Mouse (Mus musculus) midbrain, embryonic 10.5 days (tissue): ENCODE measurements around the gene Olfr1023. TPM values are rescaled to one million over a fixed set of nuclear protein-coding genes. Genes with fewer than 3 reads are reported as not detected.

Experiments
- DNase-seq: peaks from one replicate; pipeline ENCODE4 v3.0.0-alpha.2; 2017; ENCODE audit warnings: low spot score
- H3K27ac ChIP-seq: fragments of 300-500 bp; sonication (generic); replicated peaks from 2 replicates; pipeline ENCODE4 v1.5.1; 2016; ENCODE audit warnings: mild to moderate bottlenecking
- H3K27me3 ChIP-seq: fragments of 300-500 bp; sonication (generic); 2 replicates; pipeline ENCODE4 v1.6.1; 2016; ENCODE audit warnings: low read depth, mild to moderate bottlenecking; ENCODE audit not compliant: poor library complexity, severe bottlenecking
- H3K36me3 ChIP-seq: fragments of 300-500 bp; sonication (generic); 2 replicates; pipeline ENCODE4 v1.6.1; 2016; ENCODE audit warnings: mild to moderate bottlenecking, moderate library complexity
- H3K4me1 ChIP-seq: fragments of 300-500 bp; sonication (generic); 2 replicates; pipeline ENCODE4 v1.6.1; 2016
- H3K4me3 ChIP-seq: fragments of 300-500 bp; sonication (generic); 2 replicates; pipeline ENCODE4 v1.5.1; 2016; ENCODE audit warnings: mild to moderate bottlenecking, moderate library complexity
- H3K9me3 ChIP-seq: fragments of 300-500 bp; sonication (generic); replicated peaks from 2 replicates; pipeline ENCODE4 v1.6.1; 2016; ENCODE audit warnings: mild to moderate bottlenecking
- WGBS: fragments of 180-500 bp; shearing (Covaris S2); methylation state at CpG from one replicate; pipeline ENCODE4 v1.1.7; 2016; 5-methylcytosine and 5-hydroxymethylcytosine counted together
- polyA plus RNA-seq: library from polyadenylated mRNA; unstranded; fragments of >200 nt; fragmentation: Nextera tagmentation; extraction: Ambion mirVana; gene quantifications from 2 replicates; pipeline ENCODE4 v1.2.1, GENCODE M21; 2016

The Olfr1023 gene
- not detected in 2 replicates for polyA plus RNA-seq

- H3K9me3 ChIP-seq: no peaks in the 10 kb centered on the region
- no peak within 1 kb of the TSS for H3K4me3 ChIP-seq
- H3K27me3 ChIP-seq: no peaks in the 10 kb centered on the region
- no peaks in the 10 kb centered on the region for H3K36me3 ChIP-seq
- WGBS: 86% methylated on average over 2 of the region's 2 CpGs
- DNase-seq: no peak
- no peaks in the 10 kb centered on the region for H3K4me1 ChIP-seq
- no peak within 1 kb of the TSS for H3K27ac ChIP-seq
Observed at GRCm38 (mm10) chr2:85885340-85885739, at the start of gene Olfr1023. Olfr1023 (plus strand) TSS chr2:85885640.

- Histone ChIP-seq H3K9me3 (no peaks in the 10 kb centered on the region), H3K4me1 (no peaks in the 10 kb centered on the region), H3K27me3 (no peaks in the 10 kb centered on the region), H3K4me3 (no peak within 1 kb of the TSS), H3K27ac (no peak within 1 kb of the TSS), H3K36me3 (no peaks in the 10 kb centered on the region)
- no peak for DNase-seq
Observed at GRCm38 (mm10) chr2:85845383-85845782, 40.1 kb upstream of the Olfr1023 start, which contains the start of gene Olfr1019. Olfr1019 (minus strand) TSS chr2:85845483.

GRCm38 (mm10) chr2:85846730-85847129 is 38.7 kb upstream of the Olfr1023 start, which contains the start of gene Olfr1020:
Olfr1020 (plus strand) TSS chr2:85847030.
- Histone ChIP-seq H3K4me1 (no peaks in the 10 kb centered on the region), H3K27me3 (no peaks in the 10 kb centered on the region), H3K9me3 (no peaks in the 10 kb centered on the region), H3K27ac (no peak within 1 kb of the TSS), H3K36me3 (no peaks in the 10 kb centered on the region), H3K4me3 (no peak within 1 kb of the TSS)
- 79% methylated on average over 1 of the region's 1 CpGs for WGBS
- no peak for DNase-seq

GRCm38 (mm10) chr2:85868294-85868693 is 17.1 kb upstream of the Olfr1023 start, which contains the start of gene Olfr1022:
Olfr1022 (plus strand) TSS chr2:85868594.
- Histone ChIP-seq H3K4me1 (no peaks in the 10 kb centered on the region), H3K9me3 (no peaks in the 10 kb centered on the region), H3K36me3 (no peaks in the 10 kb centered on the region), H3K4me3 (no peak within 1 kb of the TSS), H3K27ac (no peak within 1 kb of the TSS), H3K27me3 (no peaks in the 10 kb centered on the region)
- DNase-seq: no peak
- 71% methylated on average over 2 of the region's 2 CpGs for WGBS

GRCm38 (mm10) chr2:85904952-85905351 is 19.5 kb downstream of the Olfr1023 start, which contains the start of gene Olfr1024:
Olfr1024 (minus strand) TSS chr2:85905052.
- H3K36me3 ChIP-seq: no peaks in the 10 kb centered on the region
- no peaks in the 10 kb centered on the region for H3K4me1 ChIP-seq
- H3K27me3 ChIP-seq: no peaks in the 10 kb centered on the region
- H3K9me3 ChIP-seq: peaks cover 5% of the 10 kb centered on the region; the same call in 1 of the 2 replicates
- no peak for DNase-seq
- H3K27ac ChIP-seq: no peak within 1 kb of the TSS
- WGBS: 87% methylated on average over 3 of the region's 3 CpGs
- no peak within 1 kb of the TSS for H3K4me3 ChIP-seq

- no peak for DNase-seq
- Histone ChIP-seq H3K27me3 (no peaks in the 10 kb centered on the region), H3K27ac (no peak overlapping the region), H3K36me3 (no peaks in the 10 kb centered on the region), H3K9me3 (no peaks in the 10 kb centered on the region), H3K4me1 (no peaks in the 10 kb centered on the region), H3K4me3 (no peak overlapping the region)
Observed at GRCm38 (mm10) chr2:85913197-85913596, 27.8 kb downstream of the Olfr1023 start.

GRCm38 (mm10) chr2:85914893-85915292 is 29.5 kb downstream of the Olfr1023 start, which contains the start of gene Olfr1025-ps1:
Olfr1025-ps1 (plus strand) TSS chr2:85915193.
- no peaks in the 10 kb centered on the region for H3K36me3 ChIP-seq
- no peak within 1 kb of the TSS for H3K27ac ChIP-seq
- DNase-seq: no peak
- WGBS: 72% methylated on average over 1 of the region's 1 CpGs
- no peaks in the 10 kb centered on the region for H3K27me3 ChIP-seq
- no peaks in the 10 kb centered on the region for H3K4me1 ChIP-seq
- no peaks in the 10 kb centered on the region for H3K9me3 ChIP-seq
- no peak within 1 kb of the TSS for H3K4me3 ChIP-seq

- no peak for DNase-seq
- WGBS: 91% methylated on average over 3 of the region's 3 CpGs
- no peaks in the 10 kb centered on the region for H3K36me3 ChIP-seq
- no peak within 1 kb of the TSS for H3K4me3 ChIP-seq
- no peaks in the 10 kb centered on the region for H3K4me1 ChIP-seq
- H3K9me3 ChIP-seq: no peaks in the 10 kb centered on the region
- no peaks in the 10 kb centered on the region for H3K27me3 ChIP-seq
- H3K27ac ChIP-seq: no peak within 1 kb of the TSS
Observed at GRCm38 (mm10) chr2:85921258-85921657, 35.8 kb downstream of the Olfr1023 start, which contains the start of gene Olfr1026. Olfr1026 (plus strand) TSS chr2:85921558.

Other genes starting within 250 kb of the Olfr1023 start
- not detected in 2 replicates for gene Olfr1002, start 234.9 kb upstream of the Olfr1023 start, polyA plus RNA-seq
- gene Olfr154, start 221.2 kb upstream of the Olfr1023 start, polyA plus RNA-seq: not detected in 2 replicates
- gene Olfr1006, start 206.9 kb upstream of the Olfr1023 start, polyA plus RNA-seq: not detected in 2 replicates
- not detected in 2 replicates for gene Olfr1008, start 196.2 kb upstream of the Olfr1023 start, polyA plus RNA-seq
- gene Olfr1009, start 170.2 kb upstream of the Olfr1023 start, polyA plus RNA-seq: not detected in 2 replicates
- gene Olfr1012, start 122.9 kb upstream of the Olfr1023 start, polyA plus RNA-seq: not detected in 2 replicates
- gene Olfr1013, start 118.5 kb upstream of the Olfr1023 start, polyA plus RNA-seq: not detected in 2 replicates
- not detected in 2 replicates for gene Olfr1014, start 112.9 kb upstream of the Olfr1023 start, polyA plus RNA-seq
- gene Olfr1015, start 103.6 kb upstream of the Olfr1023 start, polyA plus RNA-seq: not detected in 2 replicates
- gene Olfr1016, start 83.1 kb upstream of the Olfr1023 start, polyA plus RNA-seq: not detected in 2 replicates
- gene Olfr1018, start 67.2 kb upstream of the Olfr1023 start, polyA plus RNA-seq: not detected in 2 replicates
- gene Olfr1019, start 40.2 kb upstream of the Olfr1023 start, polyA plus RNA-seq: not detected in 2 replicates
- not detected in 2 replicates for gene Olfr1020, start 38.6 kb upstream of the Olfr1023 start, polyA plus RNA-seq
- gene Olfr1022, start 17.0 kb upstream of the Olfr1023 start, polyA plus RNA-seq: not detected in 2 replicates
- gene Olfr1024, start 19.4 kb downstream of the Olfr1023 start, polyA plus RNA-seq: not detected in 2 replicates
- not detected in 2 replicates for gene Olfr1025-ps1, start 29.6 kb downstream of the Olfr1023 start, polyA plus RNA-seq
- not detected in 2 replicates for gene Olfr1026, start 35.9 kb downstream of the Olfr1023 start, polyA plus RNA-seq
- gene Olfr1028, start 64.8 kb downstream of the Olfr1023 start, polyA plus RNA-seq: not detected in 2 replicates
- gene Olfr1029, start 88.3 kb downstream of the Olfr1023 start, polyA plus RNA-seq: not detected in 2 replicates
- gene Olfr1030, start 93.6 kb downstream of the Olfr1023 start, polyA plus RNA-seq: not detected in 2 replicates
- gene Olfr1031, start 104.7 kb downstream of the Olfr1023 start, polyA plus RNA-seq: not detected in 2 replicates
- not detected in 2 replicates for gene Olfr1032, start 119.9 kb downstream of the Olfr1023 start, polyA plus RNA-seq
- gene Olfr1033, start 135.0 kb downstream of the Olfr1023 start, polyA plus RNA-seq: not detected in 2 replicates
- gene Olfr1034, start 160.2 kb downstream of the Olfr1023 start, polyA plus RNA-seq: not detected in 2 replicates
- not detected in 2 replicates for gene Olfr1036, start 188.4 kb downstream of the Olfr1023 start, polyA plus RNA-seq
- not detected in 2 replicates for gene Olfr1037, start 201.7 kb downstream of the Olfr1023 start, polyA plus RNA-seq